Mouse (Mus musculus) left cerebral cortex, adult 9 months (tissue): Measurements from ENCODE around the gene Washc1.
A peak's percentile ranks its signal among the peaks of the same experiment; 100 is the strongest.
"Not testable (repeated sequence)": the region's sequence is repeated elsewhere in the genome, so short reads cannot be mapped to it uniquely, and the experiment has no call there.

Experiments
- DNase-seq, 2 experiments: peaks; one replicate each; pipeline ENCODE4 v3.0.0; 2022; ENCODE audit warnings: low spot score in 2 of 2

Washc1 gene

GRCm38 (mm10) chr17:66111402-66111959 lies at the start of gene Washc1:
Gene Washc1, plus strand, starts transcription at chr17:66111545.
- DNase-seq = peak; percentile 64 to 85

GRCm38 (mm10) chr17:66065115-66065514 lies 46.2 kb upstream of the Washc1 start:
- DNase-seq = no peak

GRCm38 (mm10) chr17:66069036-66069435 lies 42.3 kb upstream of the Washc1 start:
- DNase-seq = not testable (repeated sequence)

GRCm38 (mm10) chr17:66073971-66074370 lies 37.4 kb upstream of the Washc1 start:
- no peak for DNase-seq

GRCm38 (mm10) chr17:66075827-66076173 lies 35.5 kb upstream of the Washc1 start:
- no peak for DNase-seq

- DNase-seq = peak in 1 of 2 experiments; percentile 29
Observed at GRCm38 (mm10) chr17:66076174-66076927, 35.0 kb upstream of the Washc1 start.

GRCm38 (mm10) chr17:66076934-66077333 lies 34.4 kb upstream of the Washc1 start, which contains the start of gene Ankrd12:
Gene Ankrd12, minus strand, starts transcription at chr17:66077089.
- DNase-seq = peak; percentile 90 to 95

- DNase-seq = no peak
Observed at GRCm38 (mm10) chr17:66077437-66077850, 33.9 kb upstream of the Washc1 start.

GRCm38 (mm10) chr17:66084486-66084885 lies 26.9 kb upstream of the Washc1 start:
- DNase-seq = no peak

GRCm38 (mm10) chr17:66085038-66085437 lies 26.3 kb upstream of the Washc1 start:
- no peak for DNase-seq

GRCm38 (mm10) chr17:66090251-66090650 lies 21.1 kb upstream of the Washc1 start:
- no peak for DNase-seq

GRCm38 (mm10) chr17:66091392-66091791 lies 20.0 kb upstream of the Washc1 start:
- no peak for DNase-seq

- DNase-seq = no peak
Observed at GRCm38 (mm10) chr17:66092065-66092464, 19.3 kb upstream of the Washc1 start.

GRCm38 (mm10) chr17:66092664-66093063 lies 18.7 kb upstream of the Washc1 start:
- no peak for DNase-seq

- DNase-seq = peak in 1 of 2 experiments; percentile 30
Observed at GRCm38 (mm10) chr17:66100566-66101379, 10.6 kb upstream of the Washc1 start.

- DNase-seq = peak; percentile 68 to 90
Observed at GRCm38 (mm10) chr17:66101380-66102330, 9.7 kb upstream of the Washc1 start, which contains the start of gene Ndufv2. Gene Ndufv2, minus strand, starts transcription at chr17:66101559.

GRCm38 (mm10) chr17:66104076-66104475 lies 7.3 kb upstream of the Washc1 start:
- no peak for DNase-seq

- DNase-seq = peak in 1 of 2 experiments; percentile 47
Observed at GRCm38 (mm10) chr17:66106601-66107267, 4.6 kb upstream of the Washc1 start.

GRCm38 (mm10) chr17:66107466-66107865 lies 3.9 kb upstream of the Washc1 start:
- no peak for DNase-seq

- DNase-seq = no peak
Observed at GRCm38 (mm10) chr17:66108198-66108597, 3.1 kb upstream of the Washc1 start.

GRCm38 (mm10) chr17:66110746-66111145 lies 599 bp upstream of the Washc1 start:
- DNase-seq = peak in 1 of 2 experiments; percentile 23
